Mouse (Mus musculus): ENCODE measurements around the gene Dis3. TPM values are rescaled to one million over a fixed set of nuclear protein-coding genes. Genes with fewer than 3 reads are reported as not detected.

The Dis3 gene
- polyA plus RNA-seq, 1 experiment, result 12.3 TPM

DNA sequence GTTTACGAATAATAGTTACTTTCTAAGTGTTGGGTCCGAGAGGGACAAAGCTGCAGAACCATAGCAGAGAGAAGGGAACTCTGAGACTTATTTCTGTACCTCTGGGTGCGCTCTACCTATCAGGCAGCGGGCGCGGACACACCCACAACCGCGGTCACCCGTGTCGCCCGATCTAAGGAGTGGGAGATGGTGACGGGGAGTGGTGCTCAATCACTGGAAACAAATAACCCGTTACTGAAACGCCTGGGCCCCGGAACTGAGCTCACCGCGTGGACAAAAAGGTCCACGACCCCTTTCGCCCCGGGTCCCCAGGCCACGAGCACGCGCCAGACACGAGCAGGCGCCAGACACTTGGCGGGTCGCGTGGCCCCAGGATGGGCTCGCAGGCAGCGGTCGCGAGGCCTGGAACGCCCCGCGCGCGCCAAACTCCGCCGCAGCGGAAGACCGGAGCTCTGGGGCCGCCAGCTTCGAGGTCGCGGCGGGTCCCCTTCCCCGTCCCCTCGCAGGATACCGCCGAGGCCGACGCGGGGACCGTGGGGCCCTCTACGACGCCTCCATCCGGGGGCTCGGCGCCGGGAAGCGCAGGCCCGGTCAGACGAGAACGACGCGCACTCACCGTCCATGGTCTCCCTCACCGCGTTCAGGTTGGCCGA lies 54.1 kb downstream of the Dis3 start:
- Histone ChIP-seq H3K27me3 (ENCODE audit: control insufficient read depth, insufficient read depth, insufficient read length) (no peaks in the 10 kb centered on the region), H3K79me2 (ENCODE audit: control insufficient read depth, insufficient read depth) (peaks cover 76% of the 10 kb centered on the region), H3K36me3 (ENCODE audit: control insufficient read depth, insufficient read depth) (peaks cover 7% of the 10 kb centered on the region), H3ac (ENCODE audit: control insufficient read depth, insufficient read length) (peak overlapping the region; percentile 99), H3K4me2 (ENCODE audit: low read depth) (peak overlapping the region; percentile 73), H3K4me3 (peak overlapping the region; percentile 87)
- TF ChIP-seq MAX (IDR thresholded peaks at IDR 0.05; ENCODE audit: low read depth) (no peak), POLR2A (IDR thresholded peaks at IDR 0.05; ENCODE audit: insufficient read length, low read depth) (peak; percentile 78), CEBPB (IDR thresholded peaks at IDR 0.05; ENCODE audit: insufficient read depth, poor library complexity, severe bottlenecking) (no peak), POLR2AphosphoS2 (IDR thresholded peaks at IDR 0.05; ENCODE audit: insufficient read length, low read depth) (peak; percentile 60), REST (IDR thresholded peaks at IDR 0.05; ENCODE audit: insufficient read depth, insufficient read length) (no peak), SRF (IDR thresholded peaks at IDR 0.05; ENCODE audit: control insufficient read depth, insufficient read length, low read depth) (no peak), MYOG (IDR thresholded peaks at IDR 0.05; ENCODE audit: control insufficient read depth in 1 of 3, insufficient read depth in 1 of 3, insufficient read length in 2 of 3, low read depth in 2 of 3) (no peak)

- peaks cover 6% of the 10 kb centered on the region for H3K36me3 ChIP-seq (ENCODE audit: control insufficient read depth, insufficient read depth)
- TF ChIP-seq POLR2A (IDR thresholded peaks at IDR 0.05; ENCODE audit: insufficient read length, low read depth) (no peak), CEBPB (IDR thresholded peaks at IDR 0.05; ENCODE audit: insufficient read depth, poor library complexity, severe bottlenecking) (no peak), TCF12 (IDR thresholded peaks at IDR 0.05; ENCODE audit: insufficient read depth, poor library complexity, severe bottlenecking) (no peak), MYOG (IDR thresholded peaks at IDR 0.05; ENCODE audit: control insufficient read depth in 1 of 3, insufficient read depth in 1 of 3, insufficient read length in 2 of 3, low read depth in 2 of 3) (no peak), MYOD1 (IDR thresholded peaks at IDR 0.05; ENCODE audit: control insufficient read depth in 1 of 3, insufficient read length in 2 of 3, low read depth in 2 of 3) (no peak), TCF3 (IDR thresholded peaks at IDR 0.05; ENCODE audit: insufficient read length, low read depth) (no peak), USF1 (IDR thresholded peaks at IDR 0.05; ENCODE audit: low read depth) (no peak), SRF (IDR thresholded peaks at IDR 0.05; ENCODE audit: control insufficient read depth, insufficient read length, low read depth) (no peak), POLR2AphosphoS2 (IDR thresholded peaks at IDR 0.05; ENCODE audit: insufficient read length, low read depth) (no peak), REST (IDR thresholded peaks at IDR 0.05; ENCODE audit: insufficient read depth, insufficient read length) (no peak), E2F4 (IDR thresholded peaks at IDR 0.05; ENCODE audit: insufficient read depth) (no peak), MAX (IDR thresholded peaks at IDR 0.05; ENCODE audit: low read depth) (no peak)
- H3ac ChIP-seq (ENCODE audit: control insufficient read depth, insufficient read length), result no peak overlapping the region
- peaks cover 83% of the 10 kb centered on the region for H3K79me2 ChIP-seq (ENCODE audit: control insufficient read depth, insufficient read depth)
- H3K4me2 ChIP-seq (ENCODE audit: low read depth), result peak overlapping the region; percentile 73
- no peaks in the 10 kb centered on the region for H3K27me3 ChIP-seq (ENCODE audit: control insufficient read depth, insufficient read depth, insufficient read length)
- H3K4me3 ChIP-seq, result peak overlapping the region; percentile 87
Observed at GRCm38 (mm10) chr14:99044718-99045117, 54.9 kb downstream of the Dis3 start.

- Histone ChIP-seq H3K4me2 (ENCODE audit: low read depth) (peak overlapping the region; percentile 73), H3ac (ENCODE audit: control insufficient read depth, insufficient read length) (no peak overlapping the region), H3K27me3 (ENCODE audit: control insufficient read depth, insufficient read depth, insufficient read length) (no peaks in the 10 kb centered on the region), H3K4me3 (peak overlapping the region; percentile 87), H3K36me3 (ENCODE audit: control insufficient read depth, insufficient read depth) (peaks cover 6% of the 10 kb centered on the region), H3K79me2 (ENCODE audit: control insufficient read depth, insufficient read depth) (peaks cover 86% of the 10 kb centered on the region)
- no peak for TF ChIP-seq MYOD1 (IDR thresholded peaks at IDR 0.05; ENCODE audit: control insufficient read depth in 1 of 3, insufficient read length in 2 of 3, low read depth in 2 of 3)
- no peak for TF ChIP-seq REST (IDR thresholded peaks at IDR 0.05; ENCODE audit: insufficient read depth, insufficient read length)
- no peak for TF ChIP-seq CEBPB (IDR thresholded peaks at IDR 0.05; ENCODE audit: insufficient read depth, poor library complexity, severe bottlenecking)
- no peak for TF ChIP-seq MAX (IDR thresholded peaks at IDR 0.05; ENCODE audit: low read depth)
- no peak for TF ChIP-seq SRF (IDR thresholded peaks at IDR 0.05; ENCODE audit: control insufficient read depth, insufficient read length, low read depth)
- TF ChIP-seq TCF3 (IDR thresholded peaks at IDR 0.05; ENCODE audit: insufficient read length, low read depth), result no peak
- no peak for TF ChIP-seq POLR2A (IDR thresholded peaks at IDR 0.05; ENCODE audit: insufficient read length, low read depth)
- no peak for TF ChIP-seq E2F4 (IDR thresholded peaks at IDR 0.05; ENCODE audit: insufficient read depth)
- no peak for TF ChIP-seq MYOG (IDR thresholded peaks at IDR 0.05; ENCODE audit: control insufficient read depth in 1 of 3, insufficient read depth in 1 of 3, insufficient read length in 2 of 3, low read depth in 2 of 3)
- no peak for TF ChIP-seq TCF12 (IDR thresholded peaks at IDR 0.05; ENCODE audit: insufficient read depth, poor library complexity, severe bottlenecking)
- no peak for TF ChIP-seq USF1 (IDR thresholded peaks at IDR 0.05; ENCODE audit: low read depth)
- TF ChIP-seq POLR2AphosphoS2 (IDR thresholded peaks at IDR 0.05; ENCODE audit: insufficient read length, low read depth), result no peak
Observed at GRCm38 (mm10) chr14:99044096-99044495, 55.5 kb downstream of the Dis3 start.

- H3K36me3 ChIP-seq (ENCODE audit: control insufficient read depth, insufficient read depth), result peaks cover 6% of the 10 kb centered on the region
- no peak overlapping the region for H3ac ChIP-seq (ENCODE audit: control insufficient read depth, insufficient read length)
- H3K79me2 ChIP-seq (ENCODE audit: control insufficient read depth, insufficient read depth), result peaks cover 85% of the 10 kb centered on the region
- no peak overlapping the region for H3K4me3 ChIP-seq
- no peak for TF ChIP-seq USF1 (IDR thresholded peaks at IDR 0.05; ENCODE audit: low read depth)
- TF ChIP-seq SRF (IDR thresholded peaks at IDR 0.05; ENCODE audit: control insufficient read depth, insufficient read length, low read depth), result no peak
- TF ChIP-seq CEBPB (IDR thresholded peaks at IDR 0.05; ENCODE audit: insufficient read depth, poor library complexity, severe bottlenecking), result no peak
- TF ChIP-seq POLR2A (IDR thresholded peaks at IDR 0.05; ENCODE audit: insufficient read length, low read depth), result no peak
- TF ChIP-seq MYOG (IDR thresholded peaks at IDR 0.05; ENCODE audit: control insufficient read depth in 1 of 3, insufficient read depth in 1 of 3, insufficient read length in 2 of 3, low read depth in 2 of 3), result no peak
- no peak for TF ChIP-seq REST (IDR thresholded peaks at IDR 0.05; ENCODE audit: insufficient read depth, insufficient read length)
- no peak for TF ChIP-seq TCF12 (IDR thresholded peaks at IDR 0.05; ENCODE audit: insufficient read depth, poor library complexity, severe bottlenecking)
- TF ChIP-seq E2F4 (IDR thresholded peaks at IDR 0.05; ENCODE audit: insufficient read depth), result no peak
- TF ChIP-seq MAX (IDR thresholded peaks at IDR 0.05; ENCODE audit: low read depth), result no peak
- no peak for TF ChIP-seq POLR2AphosphoS2 (IDR thresholded peaks at IDR 0.05; ENCODE audit: insufficient read length, low read depth)
- TF ChIP-seq TCF3 (IDR thresholded peaks at IDR 0.05; ENCODE audit: insufficient read length, low read depth), result no peak
- TF ChIP-seq MYOD1 (IDR thresholded peaks at IDR 0.05; ENCODE audit: control insufficient read depth in 1 of 3, insufficient read length in 2 of 3, low read depth in 2 of 3), result no peak
- H3K27me3 ChIP-seq (ENCODE audit: control insufficient read depth, insufficient read depth, insufficient read length), result no peaks in the 10 kb centered on the region
- peak overlapping the region; percentile 73 for H3K4me2 ChIP-seq (ENCODE audit: low read depth)
Observed at GRCm38 (mm10) chr14:99043499-99043898, 56.1 kb downstream of the Dis3 start.

Measured in myocyte (in vitro differentiated cells).